Mouse (Mus musculus) heart, adult 9 months (tissue): ENCODE measurements at regions not wholly inside any gene's neighbourhood (a gene's known extent, or its start where the extent isn't known, plus 50 kb on each side); places are given as distances from the start of the nearest gene placed in this dataset.

Experiments
- DNase-seq, 2 experiments: peaks; one replicate each; pipeline ENCODE4 v3.0.0; 2022; ENCODE audit warnings: low spot score in 2 of 2

DNA sequence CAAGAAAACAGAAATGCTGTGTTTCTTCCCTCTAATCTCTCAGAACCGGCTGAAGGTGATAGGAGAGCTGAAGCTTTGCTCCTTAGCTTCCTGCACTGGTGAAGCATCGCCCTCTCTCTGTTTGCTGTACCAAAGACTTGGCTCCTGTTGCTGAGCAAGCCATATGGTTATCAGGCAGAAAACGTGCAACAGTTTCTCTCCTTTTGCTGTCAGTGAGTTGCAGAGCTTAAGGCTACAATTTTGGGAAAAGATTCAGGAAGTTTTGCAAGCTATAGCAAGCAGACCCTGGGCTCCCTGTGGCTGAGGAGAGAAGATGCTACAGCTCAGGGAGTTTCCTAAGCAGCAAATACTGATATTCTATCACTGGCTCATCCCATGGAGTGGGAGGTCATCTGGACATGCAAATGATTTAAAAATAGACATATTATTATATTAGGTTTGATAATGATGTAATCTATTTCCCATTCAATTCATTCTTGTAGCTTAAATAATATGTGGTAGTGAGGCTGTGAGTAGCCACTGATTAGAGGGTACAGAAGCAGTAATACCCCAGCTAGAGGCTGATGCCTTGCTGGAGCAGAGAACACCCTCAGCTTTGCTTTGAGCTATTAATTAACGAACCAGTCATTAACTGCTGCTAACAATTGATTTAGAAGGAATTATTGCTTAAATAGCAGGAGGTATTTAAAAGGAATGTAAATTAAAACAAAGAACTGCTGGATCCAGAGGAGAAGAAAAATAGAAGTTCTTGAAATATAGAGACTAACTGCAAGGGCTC lies 240.1 kb upstream of the Emcn start:
- no peak for DNase-seq

DNA sequence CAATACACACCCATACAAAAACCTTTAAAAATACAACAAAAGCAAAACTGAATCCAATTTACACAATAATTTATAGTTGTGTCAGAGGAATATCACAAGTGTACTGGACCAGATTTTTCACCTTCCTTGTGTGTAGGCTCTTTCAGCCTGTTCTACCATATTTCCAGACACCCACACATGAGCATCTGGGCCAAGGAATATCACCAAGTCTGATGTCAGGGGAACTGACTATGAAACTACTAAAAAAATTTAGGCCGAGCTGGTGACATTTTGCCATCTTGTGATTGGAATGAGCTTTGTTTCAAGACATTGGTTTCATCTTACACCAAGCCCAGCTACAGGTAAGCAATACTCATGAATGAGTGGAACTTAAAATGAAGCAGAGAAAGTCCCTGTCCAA lies 234.9 kb upstream of the Emcn start:
- no peak for DNase-seq

DNA sequence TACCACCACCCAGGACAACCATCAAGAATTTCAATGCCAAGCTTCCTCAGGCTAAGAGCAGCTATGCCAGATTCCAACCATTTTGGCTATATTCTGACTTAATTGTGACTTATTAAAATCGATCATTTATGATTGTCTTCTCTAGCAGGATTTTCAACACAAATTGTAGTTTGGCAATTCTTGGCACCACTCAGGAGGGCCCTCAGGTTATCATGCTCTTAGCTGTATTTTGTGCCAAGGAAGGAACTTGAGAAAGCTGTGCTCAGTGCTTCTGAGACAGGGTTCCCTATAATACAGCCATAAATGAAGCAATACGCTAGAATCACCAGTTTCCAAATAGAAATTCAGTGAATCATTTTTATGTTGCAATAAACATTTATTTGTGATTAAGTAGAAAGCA lies 232.7 kb upstream of the Emcn start:
- DNase-seq, result no peak

DNA sequence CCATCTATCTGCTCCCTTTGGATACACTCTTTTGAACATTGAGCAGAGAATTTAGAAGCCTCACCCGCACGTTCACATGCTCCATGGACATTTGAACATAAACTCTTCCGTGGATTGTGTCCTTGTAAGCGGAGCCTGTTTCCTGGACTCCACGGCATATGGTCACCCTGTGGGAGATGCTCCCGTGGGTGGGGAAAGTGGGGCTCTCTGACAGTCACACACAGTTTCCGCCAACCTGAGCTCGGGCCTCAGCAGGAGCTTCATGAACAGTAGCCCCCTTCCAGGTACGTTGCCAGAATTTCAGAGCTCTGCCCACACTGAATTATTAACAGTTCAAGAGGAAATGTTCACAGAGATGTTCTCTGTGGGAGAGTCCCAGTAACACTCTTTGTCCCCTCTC lies 231.1 kb upstream of the Emcn start:
- no peak for DNase-seq

DNA sequence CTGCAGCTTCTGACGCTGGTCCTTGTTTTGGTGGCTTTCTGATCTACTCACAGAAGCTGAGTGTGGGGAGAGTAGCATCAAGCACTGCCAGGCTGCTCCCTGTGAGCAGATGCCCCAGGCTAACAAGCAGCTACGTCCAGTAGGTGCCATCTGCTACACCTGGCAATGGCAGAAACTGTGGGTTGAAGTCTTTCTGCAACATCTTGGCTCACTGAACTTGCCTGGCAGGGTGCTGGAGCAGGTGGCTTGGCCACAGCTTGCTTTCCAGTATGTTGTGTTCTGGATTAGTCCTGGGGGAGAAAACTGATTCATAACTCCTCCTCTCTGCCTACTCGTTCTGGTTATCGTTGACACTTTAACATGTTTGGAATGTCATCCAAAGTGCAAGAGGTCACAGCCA lies 230.4 kb upstream of the Emcn start:
- DNase-seq, result no peak

DNA sequence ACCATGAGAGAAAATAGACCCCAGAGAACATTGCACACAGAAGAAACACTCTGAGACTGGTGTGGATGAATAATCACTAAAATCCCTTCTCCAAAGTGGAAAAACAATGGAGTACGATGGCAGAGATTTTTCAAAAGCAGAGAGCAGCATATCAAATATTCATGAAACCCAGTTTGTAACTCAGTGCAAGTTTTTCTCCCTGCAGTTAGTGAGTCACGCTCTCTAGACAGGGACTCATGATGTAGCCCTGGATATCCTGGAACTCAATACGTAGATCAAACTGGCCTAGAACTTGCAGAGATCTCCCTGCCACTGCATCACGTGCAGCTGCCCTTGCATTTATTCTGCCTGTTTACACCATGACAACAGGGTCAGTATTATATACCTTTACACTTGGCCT lies 210.9 kb upstream of the Emcn start:
- no peak for DNase-seq

DNA sequence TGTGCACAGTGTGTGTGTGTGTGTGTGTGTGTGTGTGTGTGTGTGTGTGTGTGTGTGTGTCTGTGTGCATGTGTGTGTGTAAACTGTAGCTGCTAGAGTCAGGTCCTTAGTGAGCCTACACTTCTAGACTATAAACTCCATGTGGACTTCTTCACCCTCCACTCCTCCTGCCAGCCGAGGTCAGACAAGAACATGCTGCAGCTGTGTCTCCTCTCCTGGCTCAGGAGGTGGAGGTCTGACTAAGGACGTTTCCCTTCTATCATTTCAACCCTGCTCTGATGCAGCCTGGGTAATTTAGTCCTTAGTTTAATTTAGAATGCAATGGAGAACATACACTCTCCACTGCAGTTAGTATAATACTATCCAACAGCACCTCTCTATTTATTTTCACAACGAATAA lies 198.8 kb upstream of the Emcn start:
- no peak for DNase-seq

DNA sequence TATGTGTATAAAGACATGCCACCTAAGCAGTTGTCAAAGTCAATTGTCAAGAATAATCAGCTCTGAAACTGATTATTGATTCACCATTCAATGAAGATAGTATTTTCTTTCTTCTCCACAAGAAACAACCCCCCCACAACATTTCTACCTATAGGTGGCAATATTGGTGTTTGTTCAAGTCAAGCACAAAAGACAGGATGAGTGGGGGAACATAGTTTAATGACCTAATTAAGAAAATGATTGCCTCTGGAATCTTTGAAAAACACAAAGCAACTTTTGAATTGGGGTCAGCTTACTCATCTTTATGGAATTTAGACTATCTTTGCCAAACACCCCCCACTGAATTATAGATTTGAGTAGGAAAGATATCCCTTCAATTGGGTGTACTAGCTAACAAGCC lies 194.8 kb upstream of the Emcn start:
- DNase-seq, result peak in 1 of 2 experiments; percentile 17

DNA sequence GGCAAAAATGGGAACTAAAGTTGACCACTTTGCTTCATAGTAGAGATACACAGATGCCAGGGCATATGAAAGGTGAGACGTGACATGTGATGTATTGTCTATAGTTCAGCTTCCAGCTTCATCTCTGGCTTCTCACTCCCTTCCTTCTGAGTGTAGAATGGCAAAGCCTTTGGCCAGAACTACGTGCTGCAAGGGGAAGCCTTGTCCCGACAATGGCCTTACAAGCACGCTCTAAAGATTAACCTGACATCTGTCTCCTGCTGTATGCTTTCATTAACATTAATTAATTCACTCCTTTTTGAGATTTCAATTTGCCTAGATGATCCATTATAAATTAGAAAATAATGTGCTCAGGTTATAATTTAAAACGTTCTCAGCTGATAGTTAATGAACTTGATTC lies 193.5 kb upstream of the Emcn start:
- no peak for DNase-seq

DNA sequence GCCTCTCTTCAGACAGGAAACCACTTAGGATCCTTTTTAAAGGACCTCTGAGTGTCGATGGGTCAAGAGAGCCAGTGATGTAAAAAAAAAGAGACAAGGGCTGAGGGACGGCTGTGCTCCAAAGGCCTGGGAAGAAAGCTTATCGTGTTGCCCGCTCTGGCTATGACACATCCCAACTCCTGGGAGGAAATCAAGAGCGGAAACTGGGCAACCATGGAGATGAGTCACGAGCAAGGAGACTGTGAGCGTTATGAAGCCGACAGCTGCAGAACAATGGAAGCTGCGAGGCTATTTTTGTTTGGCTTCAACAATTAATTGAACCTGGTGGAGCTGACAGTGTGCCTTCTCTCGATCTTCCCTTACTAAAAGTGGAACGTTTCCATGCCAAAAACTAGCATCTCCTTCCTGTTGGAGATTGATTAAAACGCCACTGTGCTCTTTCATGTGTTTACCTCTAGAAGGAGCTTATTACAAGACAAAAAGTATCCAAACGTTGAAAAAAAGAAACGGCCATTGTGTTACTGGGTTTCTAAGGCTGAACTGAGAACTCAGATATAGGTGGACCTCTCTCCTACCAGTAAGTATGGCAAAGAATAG lies 190.4 kb upstream of the Emcn start:
- peak; percentile 82 to 83 for DNase-seq

DNA sequence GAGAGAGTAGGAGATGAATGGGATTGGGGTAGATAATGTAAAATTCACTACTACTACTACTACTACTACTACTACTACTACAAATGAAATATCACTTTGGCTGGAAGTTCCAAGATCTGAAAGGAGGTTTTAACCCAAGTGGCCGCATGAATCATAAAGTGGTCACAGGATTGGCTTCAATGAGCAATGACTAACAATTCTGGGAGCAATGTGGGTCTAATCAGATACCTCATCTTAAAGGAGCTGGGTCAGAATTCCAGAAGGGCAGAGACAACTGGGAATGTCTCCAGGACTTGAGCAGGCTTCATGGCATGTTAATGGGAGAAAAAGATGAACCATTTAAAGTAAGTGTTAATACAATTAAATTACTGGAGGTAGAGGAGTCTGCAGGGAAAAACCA lies 189.4 kb upstream of the Emcn start:
- peak in 1 of 2 experiments; percentile 1 for DNase-seq

DNA sequence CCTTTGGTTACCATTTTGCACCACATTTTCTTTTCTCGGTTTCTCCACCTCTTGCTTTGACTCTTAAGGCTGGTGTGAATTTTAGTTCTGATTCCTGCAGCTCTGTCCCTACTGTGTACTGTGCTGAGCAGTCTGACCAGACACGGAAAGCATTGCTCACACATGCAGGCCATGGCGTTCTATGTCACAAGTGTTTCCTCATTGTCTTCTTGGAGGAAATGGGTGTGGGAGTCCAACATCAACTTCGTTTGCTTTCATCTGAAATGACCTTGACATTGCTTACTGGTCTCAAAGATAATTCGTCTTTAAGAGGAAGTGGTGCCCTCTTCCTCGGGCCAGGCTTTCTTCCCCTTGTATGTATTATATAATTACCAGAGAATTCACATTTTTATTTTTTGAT lies 187.6 kb upstream of the Emcn start:
- peak; percentile 2 to 9 for DNase-seq

DNA sequence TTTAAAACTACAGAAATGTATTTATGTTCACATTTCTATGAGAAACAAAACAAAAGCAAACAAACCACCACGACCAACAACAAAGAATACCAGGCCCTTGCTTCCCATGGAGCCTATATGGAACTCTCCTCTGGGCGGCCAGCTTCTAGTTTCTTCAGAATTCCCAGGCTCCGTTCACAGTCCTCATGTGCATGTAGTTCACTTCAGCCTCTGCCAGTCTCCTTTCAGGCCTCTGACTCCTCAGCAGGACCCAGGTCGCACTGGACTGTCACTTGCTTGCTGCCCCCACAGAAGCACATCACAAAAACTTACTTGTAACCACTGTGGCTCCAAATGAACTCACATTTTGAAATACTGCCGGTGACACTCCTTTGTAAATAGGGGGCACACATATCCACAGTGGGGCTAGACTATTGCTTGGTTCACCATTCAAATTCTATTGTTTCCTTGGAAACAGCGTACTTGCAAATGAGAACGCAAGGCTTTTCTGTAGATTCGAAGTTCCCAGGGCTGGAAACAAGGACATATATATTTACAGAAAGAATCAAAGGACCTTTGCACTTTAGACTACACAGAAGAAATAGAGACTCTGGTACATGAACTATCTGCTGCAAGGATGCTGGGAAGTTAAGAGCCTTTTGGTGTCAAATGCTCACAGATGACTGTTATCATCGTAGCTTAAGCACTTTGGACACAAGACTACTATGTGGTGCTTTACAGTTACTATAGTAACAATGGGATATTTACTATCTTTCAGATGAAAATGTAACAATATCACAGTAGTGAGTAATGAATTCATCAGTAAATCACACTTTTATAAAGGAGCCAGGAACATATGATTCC lies 186.4 kb upstream of the Emcn start:
- DNase-seq, result no peak

DNA sequence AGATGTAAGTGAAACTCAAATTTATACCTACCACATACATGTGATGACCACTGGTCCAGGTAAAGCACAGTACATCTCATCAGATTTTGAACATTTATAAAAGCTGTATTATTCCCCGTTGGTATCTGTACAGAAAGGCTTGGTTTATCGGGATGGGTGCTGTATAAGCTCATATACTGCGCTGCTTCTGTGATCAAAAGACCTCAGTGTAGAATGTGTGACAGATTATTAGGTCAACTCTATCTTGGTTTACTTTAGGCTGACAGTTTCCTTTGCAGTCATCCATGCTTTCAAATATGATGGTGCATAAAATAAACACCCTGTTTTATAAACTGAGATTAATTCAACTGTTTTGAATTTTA lies 185.8 kb upstream of the Emcn start:
- DNase-seq, result no peak

DNA sequence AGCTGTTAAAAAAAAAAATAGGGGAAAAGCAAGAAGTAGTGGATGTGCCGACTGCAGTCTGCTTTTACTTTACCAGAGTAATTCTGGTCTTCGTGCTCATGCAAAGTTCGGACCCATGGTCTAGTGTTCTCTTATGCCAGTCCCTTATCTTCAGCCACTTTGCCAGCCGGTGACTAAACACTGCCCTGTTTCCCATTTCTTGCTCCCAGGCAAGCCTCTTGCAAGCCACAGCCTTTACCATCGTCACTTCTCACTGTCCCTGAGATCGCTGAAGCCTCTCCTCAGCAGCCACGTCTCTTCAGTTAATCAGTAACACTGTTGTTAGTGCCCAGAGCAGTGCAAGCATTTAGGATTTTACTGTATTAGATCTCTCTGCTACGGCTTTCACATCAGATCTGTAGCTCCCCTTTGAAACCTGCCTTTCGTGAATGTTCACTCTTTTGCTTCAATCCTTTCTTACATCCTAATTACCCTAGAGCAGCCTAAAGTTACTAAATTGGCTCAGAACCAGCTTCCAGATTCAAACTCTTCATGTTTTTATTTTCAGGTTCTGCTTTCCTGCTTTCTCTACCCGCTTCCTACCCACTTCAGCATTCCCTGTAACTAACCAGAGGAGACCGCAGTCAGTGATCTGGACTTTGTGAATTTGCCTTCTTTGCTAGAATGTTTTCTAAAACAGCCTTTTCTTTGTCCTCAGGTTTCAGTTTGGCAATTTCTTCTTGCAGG lies 184.5 kb upstream of the Emcn start:
- no peak for DNase-seq

DNA sequence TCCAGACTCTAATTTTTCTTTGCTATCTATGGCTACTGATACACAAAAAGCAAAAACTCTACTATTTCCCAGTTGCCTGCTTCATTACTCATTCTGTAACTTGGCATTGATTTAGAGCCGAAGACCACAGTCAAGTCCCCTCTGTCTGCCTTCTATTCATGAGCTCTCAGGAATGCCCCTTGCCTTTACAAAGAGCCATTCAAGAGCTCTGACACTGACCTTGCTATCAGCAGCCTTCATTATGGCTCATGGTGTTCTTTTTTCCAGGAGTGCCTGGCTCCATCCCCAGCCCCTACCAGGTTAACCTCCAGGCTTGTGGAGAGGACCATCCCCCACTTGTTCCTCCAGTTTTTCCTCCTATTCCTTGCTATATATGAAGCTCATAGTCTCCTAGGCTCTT lies 151.8 kb upstream of the Emcn start:
- DNase-seq, result no peak

DNA sequence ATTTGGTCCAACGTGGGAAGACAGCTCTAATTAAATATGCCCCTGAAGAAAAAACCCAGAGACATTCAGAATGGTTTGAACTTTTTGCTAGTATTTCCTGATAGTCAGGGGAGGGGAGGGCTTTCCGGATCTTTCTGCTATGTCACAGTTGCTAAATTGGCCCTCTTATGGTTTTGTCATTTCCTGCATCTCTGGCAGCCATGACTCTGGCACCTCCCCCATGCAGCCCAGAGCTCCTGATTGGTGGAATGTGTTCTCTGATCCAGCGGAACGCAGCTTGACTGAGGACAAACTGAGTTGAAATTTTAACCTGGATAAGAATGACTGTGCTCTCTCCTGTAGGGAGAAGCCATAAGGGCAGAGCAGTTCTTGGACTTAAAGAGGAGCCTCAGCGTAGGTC lies 150.4 kb upstream of the Emcn start:
- no peak for DNase-seq

DNA sequence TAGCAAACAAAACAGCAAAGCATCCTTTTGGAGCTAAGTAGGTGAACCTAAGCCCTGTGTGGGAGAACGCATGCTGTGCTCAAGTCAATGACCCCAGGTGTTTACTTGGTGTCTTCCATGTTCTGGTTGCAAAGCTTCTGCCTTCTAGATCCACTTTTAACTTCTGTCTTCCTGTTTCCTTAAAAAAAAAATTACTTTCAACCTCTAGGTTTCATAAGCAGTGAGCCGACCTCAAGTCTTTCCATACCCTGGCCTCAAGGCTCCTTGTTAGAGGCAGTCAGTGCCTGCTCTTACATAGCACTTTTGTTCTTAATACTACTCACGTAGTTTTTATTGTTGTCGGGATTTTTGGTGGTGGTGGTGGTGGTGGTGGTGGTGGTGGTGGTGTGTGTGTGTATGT lies 149.9 kb upstream of the Emcn start:
- no peak for DNase-seq

DNA sequence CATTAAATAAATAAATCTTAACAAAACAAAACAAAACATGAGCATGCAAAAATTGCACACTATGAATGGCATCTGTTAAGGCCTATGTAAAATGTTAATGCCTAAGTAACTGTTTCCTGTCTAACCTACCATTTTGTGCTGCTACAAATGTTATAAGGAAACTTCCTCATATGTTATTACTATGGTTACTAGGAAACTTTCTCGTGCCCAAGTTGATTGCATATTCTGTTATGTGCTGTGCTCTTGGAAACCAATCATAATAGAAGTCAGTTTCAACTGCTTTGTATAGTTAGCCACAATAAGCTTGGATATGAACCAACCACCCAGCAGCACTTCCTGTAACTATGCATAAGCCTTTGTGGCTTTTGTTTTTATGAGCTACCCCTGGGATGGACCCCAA lies 147.0 kb upstream of the Emcn start:
- DNase-seq, result no peak

DNA sequence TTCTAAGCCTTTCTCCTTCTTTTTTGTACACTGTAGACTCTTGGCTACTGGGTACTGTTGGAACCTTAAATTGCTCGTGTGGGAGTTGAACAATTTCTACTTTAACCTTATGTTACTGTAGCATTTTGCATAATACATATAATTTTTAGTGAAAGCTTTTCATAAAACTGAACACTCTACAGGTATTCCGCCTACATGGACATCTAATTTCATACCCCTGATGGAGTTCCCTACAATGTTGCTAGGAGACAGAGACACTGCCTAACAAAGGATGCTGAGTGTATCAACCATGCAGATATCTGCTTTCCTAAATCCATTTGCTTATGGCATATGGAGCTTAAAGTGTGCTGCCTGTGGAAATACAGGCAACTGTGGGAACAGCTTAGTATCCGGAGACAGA lies 129.2 kb upstream of the Emcn start:
- no peak for DNase-seq

DNA sequence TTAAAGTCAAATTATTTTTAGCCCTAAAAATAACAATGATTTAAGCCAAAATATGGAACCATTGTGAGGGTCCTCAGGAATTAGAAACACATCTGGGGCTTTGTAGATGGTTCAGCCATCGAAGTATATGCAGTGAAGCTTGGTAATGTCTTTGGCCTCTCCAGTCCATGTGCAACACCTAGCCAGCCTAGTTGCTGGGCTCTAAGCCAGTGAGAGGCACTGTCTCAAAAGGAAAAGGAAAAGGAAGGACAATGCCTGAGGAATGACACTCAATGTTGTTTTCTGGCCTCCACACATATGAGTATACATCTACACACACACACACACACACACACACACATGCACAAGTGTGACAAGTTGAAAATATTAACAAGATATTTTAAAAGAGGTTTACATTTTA lies 124.8 kb upstream of the Emcn start:
- no peak for DNase-seq

DNA sequence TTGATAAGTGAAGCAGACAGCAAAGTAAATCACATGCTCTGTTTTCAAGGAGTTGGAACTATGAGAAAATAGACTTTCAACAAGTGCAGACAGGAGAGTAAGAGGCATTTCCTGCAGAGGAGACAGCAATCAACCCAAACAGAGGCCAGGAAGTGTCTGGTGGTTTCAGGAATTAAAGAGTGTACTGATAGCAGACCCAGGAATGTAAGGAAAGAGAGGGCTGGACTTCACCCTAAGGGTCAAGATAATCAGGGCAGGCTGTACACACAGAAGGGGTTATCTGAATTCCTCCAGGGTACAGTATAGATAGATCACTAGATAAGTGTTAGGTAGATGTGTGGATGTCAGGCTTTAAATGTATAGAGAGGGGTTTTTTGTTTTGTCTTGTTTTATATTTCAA lies 123.6 kb upstream of the Emcn start:
- no peak for DNase-seq
